Mouse (Mus musculus) liver, adult 2 months (tissue): ENCODE data around the gene March11.

Experiments used
- CTCF ChIP-seq: fragments of 200-500 bp; IDR thresholded peaks from 2 replicates; pipeline ENCODE4 v1.5.1; 2011; ENCODE audit warnings: low read depth, low read length, control low read depth
- POLR2A ChIP-seq: fragments of 200-500 bp; IDR thresholded peaks from 2 replicates; pipeline ENCODE4 v1.6.1; 2011; ENCODE audit warnings: low read length, control low read depth; ENCODE audit not compliant: insufficient read depth; ENCODE audit errors: extremely low read depth

DNA sequence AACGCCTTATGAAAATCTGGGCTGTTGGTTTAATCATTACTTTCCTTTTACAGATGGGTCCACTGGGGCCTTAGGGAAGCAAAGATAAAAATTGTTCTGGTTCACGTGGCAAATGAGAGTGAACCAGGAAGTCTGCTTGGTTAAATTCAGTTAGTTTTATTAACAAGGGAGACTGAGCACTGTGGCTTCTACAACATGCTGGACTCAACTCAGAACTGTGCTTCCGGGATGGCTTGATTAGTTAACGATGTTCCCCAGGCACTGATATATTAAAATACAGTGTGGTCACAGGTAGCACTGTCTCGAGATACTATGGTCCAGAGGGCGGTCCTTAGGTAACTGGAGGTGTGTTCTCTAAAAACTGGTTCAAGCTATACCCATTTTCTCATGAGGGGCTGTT is 32.1 kb downstream of the March11 start:
- TF ChIP-seq CTCF, result no peak
- no peak for TF ChIP-seq POLR2A
